Mouse (Mus musculus): ENCODE measurements around the gene Slc9a3r1.

Slc9a3r1 gene

GRCm38 (mm10) chr11:115189304-115189703, 26.2 kb downstream of the Slc9a3r1 start:
- DNase-seq (ENCODE audit: low spot score in 2 of 2): no peak

GRCm38 (mm10) chr11:115192180-115192579, 29.0 kb downstream of the Slc9a3r1 start:
- DNase-seq (ENCODE audit: low spot score in 2 of 2): no peak

DNA sequence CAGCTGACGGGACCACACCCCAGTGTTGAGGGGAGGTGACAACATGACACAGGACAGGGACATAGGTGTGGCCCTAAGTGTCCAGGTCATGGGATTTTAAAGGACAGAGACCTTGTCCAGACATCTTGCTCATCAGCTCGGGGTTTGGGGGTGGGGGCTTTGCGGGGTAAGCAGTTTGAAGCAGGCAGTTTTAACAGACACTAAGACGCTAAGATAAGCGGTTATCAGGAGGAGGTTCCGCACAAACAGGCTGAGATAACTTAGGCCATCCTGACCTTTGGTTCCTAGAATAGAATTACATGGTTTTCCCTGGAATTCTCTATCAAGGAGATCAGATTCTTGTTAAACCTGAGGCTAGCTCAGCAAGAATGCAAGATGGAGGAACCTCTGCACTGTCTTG, 31.6 kb downstream of the Slc9a3r1 start:
- no peak for DNase-seq (ENCODE audit: low spot score in 2 of 2)

DNA sequence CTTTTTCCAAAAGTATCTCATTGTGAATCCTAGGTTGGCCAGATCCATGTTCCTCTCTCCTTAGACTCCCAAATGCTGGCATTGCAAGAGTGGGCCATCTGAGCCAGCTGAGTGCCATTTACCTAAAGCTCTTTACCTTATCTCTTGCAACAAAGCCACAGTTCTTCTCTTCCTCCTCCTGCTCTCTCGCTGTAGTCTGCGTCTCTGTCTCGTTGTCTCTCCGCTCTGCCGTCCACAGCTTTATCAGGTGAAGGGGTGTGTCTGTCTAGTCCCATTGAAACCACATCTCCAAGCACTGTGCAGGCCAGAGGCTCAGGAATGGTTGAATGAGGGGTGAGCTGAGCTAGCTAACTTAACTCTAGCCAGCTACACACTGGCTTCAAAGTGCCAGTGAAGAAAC, 32.8 kb downstream of the Slc9a3r1 start:
- no peak for DNase-seq (ENCODE audit: low spot score in 2 of 2)

GRCm38 (mm10) chr11:115197558-115197957, 34.4 kb downstream of the Slc9a3r1 start:
- DNase-seq (ENCODE audit: low spot score in 2 of 2): no peak

GRCm38 (mm10) chr11:115198932-115199384, 35.8 kb downstream of the Slc9a3r1 start:
- no peak for DNase-seq (ENCODE audit: low spot score in 2 of 2)

- no peak for DNase-seq (ENCODE audit: low spot score in 2 of 2)
Measured at GRCm38 (mm10) chr11:115200520-115200919, 37.4 kb downstream of the Slc9a3r1 start.

DNA sequence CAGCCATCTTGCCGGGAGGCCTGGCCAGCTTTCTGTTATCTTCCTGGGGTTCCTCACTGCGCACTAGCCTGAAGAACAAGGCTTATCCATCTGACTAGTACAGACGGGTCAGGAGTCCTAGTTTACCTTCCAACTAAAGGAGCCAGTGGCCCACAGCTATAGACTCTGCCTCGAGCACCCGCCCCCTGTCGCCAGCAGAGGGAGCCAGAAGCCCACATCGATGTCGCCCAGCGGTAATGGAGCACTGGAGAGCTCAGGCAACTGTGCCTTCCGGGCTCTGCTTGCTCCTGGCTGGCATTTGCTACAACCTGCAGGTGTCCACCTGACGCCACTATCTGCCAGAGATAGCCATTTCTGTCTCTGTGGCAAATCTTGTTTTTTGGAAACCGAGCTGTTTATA, 39.2 kb downstream of the Slc9a3r1 start:
- peak in 1 of 2 experiments; percentile 82 for DNase-seq (ENCODE audit: low spot score in 2 of 2)

- DNase-seq (ENCODE audit: low spot score in 2 of 2): no peak
Measured at GRCm38 (mm10) chr11:115202756-115203155, 39.6 kb downstream of the Slc9a3r1 start.

- no peak for DNase-seq (ENCODE audit: low spot score in 2 of 2)
Measured at GRCm38 (mm10) chr11:115208126-115208525, 45.0 kb downstream of the Slc9a3r1 start.

DNA sequence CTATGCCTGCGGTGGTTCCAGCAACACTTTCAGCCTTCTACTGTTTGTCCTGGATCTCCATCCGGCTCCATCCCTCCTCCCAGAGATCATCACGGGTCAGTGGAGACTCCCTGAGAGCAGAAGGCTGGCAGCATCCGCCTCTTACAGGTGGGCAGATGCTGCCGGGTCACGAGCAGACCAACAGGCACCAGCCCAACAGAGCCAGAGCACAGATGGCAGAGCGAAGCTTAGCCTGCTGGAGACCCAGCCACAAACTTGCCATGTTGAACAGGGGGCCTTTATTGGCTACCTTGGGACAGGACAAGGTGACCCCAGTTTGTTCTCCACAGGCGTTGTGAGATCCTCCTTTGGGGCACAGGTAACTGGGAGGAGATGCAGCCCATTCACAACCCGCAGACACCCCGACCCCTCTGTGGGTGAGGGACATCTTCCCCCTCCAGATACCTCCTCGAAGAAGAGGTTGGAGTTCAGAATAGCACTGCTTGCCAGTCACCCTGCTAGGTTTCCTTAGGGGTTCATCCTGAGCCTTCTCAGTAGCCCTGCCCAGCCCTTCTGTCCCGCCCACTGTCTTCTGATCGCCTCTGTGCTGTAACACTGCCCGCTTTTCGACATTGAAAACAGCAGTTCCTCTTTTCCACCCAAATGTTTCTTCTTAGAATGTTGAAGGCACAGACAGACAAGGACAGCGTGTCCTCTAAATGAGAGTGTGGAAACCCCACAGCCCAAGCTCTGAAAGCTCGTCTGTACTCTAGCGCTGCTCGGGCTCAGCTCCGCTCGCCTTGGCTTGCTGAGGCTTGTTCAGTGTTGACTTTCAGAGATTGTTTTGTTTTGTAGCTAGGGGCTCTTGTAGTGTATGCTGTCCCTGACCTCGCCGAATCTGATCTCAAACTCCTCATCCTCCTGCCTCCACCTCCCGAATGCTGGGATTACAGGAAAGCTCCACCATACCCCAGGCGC, 45.9 kb downstream of the Slc9a3r1 start:
- no peak for DNase-seq (ENCODE audit: low spot score in 2 of 2)

GRCm38 (mm10) chr11:115209958-115210357, 46.8 kb downstream of the Slc9a3r1 start:
- no peak for DNase-seq (ENCODE audit: low spot score in 2 of 2)

- DNase-seq (ENCODE audit: low spot score in 2 of 2): peak in 1 of 2 experiments; percentile 34
Measured at GRCm38 (mm10) chr11:115212116-115212515, 49.0 kb downstream of the Slc9a3r1 start.

DNA sequence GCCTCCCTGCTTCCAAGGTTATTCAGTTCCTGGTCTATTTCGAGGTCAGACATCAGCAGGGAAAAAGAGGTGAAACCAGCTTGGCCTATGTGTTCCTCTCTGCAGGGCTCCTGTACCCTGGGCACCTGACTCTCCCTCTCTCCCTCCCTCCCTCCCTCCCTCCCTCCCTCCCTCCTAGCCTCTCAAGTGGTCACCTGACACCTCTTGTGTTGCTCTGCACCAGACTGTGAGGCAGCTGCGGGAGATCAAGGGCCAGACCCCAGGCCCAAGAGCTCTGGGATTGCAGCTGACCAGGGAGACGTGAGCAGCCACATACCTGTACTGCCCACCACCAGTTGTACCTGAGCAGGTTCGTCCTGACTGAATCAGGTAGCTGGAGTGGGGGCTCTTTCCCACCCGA, 52.0 kb downstream of the Slc9a3r1 start:
- DNase-seq (ENCODE audit: low spot score in 2 of 2): no peak

DNA sequence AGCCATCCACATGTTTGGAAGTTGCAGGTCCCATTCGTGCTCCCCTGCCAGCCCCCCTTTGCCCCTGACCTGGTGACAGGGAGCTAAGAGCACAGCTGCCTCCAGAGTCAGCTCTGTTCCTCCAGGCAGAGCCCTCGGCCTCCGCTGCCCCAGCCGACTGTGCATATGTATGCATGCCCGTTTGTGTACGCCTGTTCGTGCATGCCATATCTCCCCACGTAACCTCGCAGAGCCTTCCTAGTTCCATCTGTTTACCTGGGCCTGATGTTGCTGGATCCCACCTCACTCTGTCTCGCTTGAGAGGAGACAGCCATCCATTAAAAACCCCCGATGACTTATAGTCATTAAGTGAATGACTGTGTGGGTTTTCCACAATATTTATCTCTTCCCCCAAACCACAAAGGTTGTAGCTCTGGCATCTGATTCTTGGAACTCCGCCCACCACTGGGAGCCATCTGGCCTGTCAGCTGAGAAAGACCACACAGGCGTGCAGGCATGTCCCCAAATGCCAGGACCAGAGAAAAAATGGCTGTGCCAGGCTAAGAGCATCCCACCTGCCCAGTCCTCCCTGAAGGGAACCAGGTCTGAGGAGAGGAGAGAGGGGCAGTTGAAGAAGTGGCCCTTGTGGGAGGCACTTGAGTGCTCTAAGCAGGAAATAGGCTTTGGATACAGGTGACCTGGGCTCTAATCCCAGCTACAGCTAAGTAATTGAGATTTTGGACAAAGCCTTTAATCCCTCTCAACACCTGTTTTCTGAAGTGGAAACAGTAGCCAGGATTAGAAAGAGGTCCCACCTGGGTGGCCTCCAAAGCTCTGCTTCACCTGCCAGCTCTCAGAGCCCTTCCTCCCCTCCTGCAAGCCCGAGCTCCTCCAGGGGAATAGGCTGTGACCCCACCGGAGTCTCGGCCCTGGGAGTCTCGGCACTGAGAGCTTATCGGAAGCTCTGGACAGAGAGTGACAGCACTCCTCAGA, 54.6 kb downstream of the Slc9a3r1 start:
- DNase-seq (ENCODE audit: low spot score in 2 of 2): no peak

- no peak for DNase-seq (ENCODE audit: low spot score in 2 of 2)
Measured at GRCm38 (mm10) chr11:115219263-115219662, 56.1 kb downstream of the Slc9a3r1 start.

- DNase-seq (ENCODE audit: low spot score in 2 of 2): no peak
Measured at GRCm38 (mm10) chr11:115219685-115220084, 56.5 kb downstream of the Slc9a3r1 start.

DNA sequence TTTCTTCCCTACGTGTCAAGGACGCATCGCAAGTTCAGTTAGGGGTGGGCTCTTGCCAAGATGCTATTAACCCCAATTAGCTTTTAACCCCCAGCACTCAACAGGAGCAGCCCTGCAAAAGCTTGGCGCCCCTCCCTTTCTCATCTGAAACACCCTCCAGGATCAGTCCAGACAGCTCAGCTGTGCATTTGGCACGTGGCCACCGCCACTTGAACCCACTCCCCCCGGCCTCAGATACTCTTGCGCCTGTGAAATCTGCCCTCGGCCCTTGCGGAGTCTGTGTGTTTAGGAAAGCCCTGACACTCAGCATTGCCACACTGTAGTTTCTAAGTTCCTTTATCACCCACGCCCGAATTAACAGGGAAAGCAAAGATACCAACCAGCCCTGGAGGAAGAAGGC, 58.9 kb downstream of the Slc9a3r1 start:
- no peak for DNase-seq (ENCODE audit: low spot score in 2 of 2)

GRCm38 (mm10) chr11:115222570-115222969, 59.4 kb downstream of the Slc9a3r1 start:
- DNase-seq (ENCODE audit: low spot score in 2 of 2): no peak

- DNase-seq (ENCODE audit: low spot score in 2 of 2): no peak
Measured at GRCm38 (mm10) chr11:115223451-115223850, 60.3 kb downstream of the Slc9a3r1 start.

- DNase-seq (ENCODE audit: low spot score in 2 of 2): no peak
Measured at GRCm38 (mm10) chr11:115223877-115224276, 60.7 kb downstream of the Slc9a3r1 start.

GRCm38 (mm10) chr11:115224889-115225288, 61.7 kb downstream of the Slc9a3r1 start:
- DNase-seq (ENCODE audit: low spot score in 2 of 2): peak in 1 of 2 experiments; percentile 37

Measured in left cerebral cortex, adult 9 months (tissue).